Mouse (Mus musculus) spleen, postnatal 36 days (tissue): Measurements from ENCODE around the gene Mmgt2.

Experiments used
- DNase-seq, 2 experiments: peaks; one replicate each; pipeline ENCODE4 v3.0.0; 2022; ENCODE audit warnings: low spot score in 2 of 2, mixed read lengths in 1 of 2

Gene Mmgt2

GRCm38 (mm10) chr11:62648591-62649391, at the start of gene Mmgt2:
Gene Mmgt2 (plus strand): TSS chr11:62648664.
- peak; percentile 91 to 92 for DNase-seq

- peak in 1 of 2 experiments; percentile 33 for DNase-seq
Measured at GRCm38 (mm10) chr11:62601732-62602618, 46.5 kb upstream of the Mmgt2 start.

DNA sequence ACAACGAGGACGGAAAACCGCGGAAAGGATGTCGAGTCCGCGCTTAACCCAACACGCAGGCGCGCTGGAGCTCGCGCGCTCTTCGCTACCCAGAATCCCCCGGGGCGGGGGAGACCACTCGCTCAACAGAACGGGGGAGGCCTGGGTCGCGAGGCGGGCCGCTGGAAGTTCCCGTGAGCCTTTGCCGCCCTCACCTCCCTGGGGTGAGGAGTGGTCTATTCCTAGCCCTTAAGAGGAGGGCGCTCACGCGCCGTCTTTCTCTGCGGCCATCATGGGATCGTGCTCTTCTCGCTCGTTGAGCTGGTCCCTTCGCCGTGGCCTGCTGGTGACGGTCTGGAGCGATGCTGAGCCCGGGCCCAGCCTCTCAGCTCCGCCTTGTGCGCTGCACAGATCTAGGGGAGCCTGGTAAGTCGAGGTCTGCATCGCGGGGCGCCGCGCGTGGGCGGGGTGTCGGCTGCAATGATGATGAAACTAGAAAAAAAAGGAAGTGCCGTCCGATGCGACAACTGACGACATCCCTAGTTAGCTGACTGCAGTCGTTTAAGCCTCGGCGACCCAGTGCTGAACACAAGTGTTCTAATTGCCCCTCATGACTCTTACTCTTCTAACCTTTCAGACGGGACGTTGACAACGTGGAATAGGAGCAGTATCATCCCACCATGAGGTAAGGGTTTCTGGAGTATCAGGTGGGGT, 45.7 kb upstream of the Mmgt2 start:
- peak; percentile 97 to 98 for DNase-seq

DNA sequence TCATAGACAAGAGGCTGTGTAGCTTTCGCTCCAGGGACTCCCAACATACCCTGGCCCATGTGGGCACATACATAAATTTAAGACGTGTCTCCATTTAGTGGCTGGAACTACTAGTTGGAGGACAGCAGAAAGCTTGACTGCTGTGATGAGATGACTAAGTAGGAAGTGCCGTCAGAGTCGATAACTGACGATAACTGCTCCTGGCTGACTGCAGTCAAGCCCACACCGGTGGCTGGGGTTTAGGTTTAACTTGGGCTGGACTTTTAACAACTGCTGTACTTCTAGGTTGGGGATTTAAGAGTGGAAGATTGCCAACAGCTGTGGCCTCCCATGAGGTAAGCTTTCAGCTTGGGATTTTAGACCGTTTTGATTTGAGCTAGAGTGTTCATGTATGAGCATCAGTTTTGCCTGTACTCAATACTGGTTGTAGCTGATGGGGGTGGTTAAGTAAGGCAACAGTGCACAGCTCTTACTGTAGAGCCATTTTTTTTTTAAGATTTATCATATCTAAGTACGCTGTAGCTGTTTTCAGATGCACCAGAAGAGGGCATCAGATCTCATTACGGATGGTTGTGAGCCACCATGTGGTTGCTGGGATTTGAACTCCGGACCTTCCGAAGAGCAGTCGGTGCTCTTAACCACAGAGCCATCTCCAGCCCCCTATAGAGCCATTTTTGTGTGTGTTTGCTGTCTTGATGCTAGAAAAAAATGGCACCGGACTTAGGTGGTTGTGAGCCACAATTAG, 45.0 kb upstream of the Mmgt2 start:
- peak; percentile 13 to 27 for DNase-seq

GRCm38 (mm10) chr11:62604123-62604706, 44.2 kb upstream of the Mmgt2 start:
- DNase-seq, result no peak

DNA sequence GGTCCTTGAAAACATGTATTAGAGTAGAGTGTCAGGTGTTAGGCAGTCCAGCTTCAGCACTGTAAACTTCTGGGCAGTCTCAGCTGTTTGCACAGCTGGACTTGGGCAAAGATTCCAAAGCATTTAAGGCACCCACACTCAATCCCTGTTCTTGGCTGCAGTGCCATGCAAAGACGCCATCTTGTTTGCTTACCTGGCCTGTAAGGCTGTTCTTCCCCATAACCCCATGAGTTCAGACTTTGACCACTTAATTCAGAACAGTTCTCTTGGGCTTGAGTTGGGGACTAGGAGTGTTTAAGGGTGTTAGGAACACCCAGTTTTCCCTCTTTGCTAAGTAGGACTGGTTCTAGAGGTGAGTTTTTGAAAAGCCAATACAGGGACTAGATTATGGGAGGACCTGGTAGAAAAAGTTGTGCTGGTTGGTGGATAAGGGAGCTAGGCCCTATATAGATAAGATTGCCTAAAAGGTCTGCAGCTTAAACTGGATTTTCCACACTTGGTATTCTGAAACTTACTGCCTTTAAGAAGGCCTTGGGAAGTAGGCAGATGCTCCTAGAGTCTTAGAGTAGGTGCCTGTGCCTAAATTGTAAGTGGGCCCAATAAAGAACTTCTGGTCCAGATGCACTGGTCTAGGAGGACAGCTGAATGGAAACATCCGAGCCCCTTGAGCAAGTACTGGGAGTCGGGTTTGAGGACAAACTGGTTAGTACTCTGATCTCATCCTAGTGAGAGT, 43.4 kb upstream of the Mmgt2 start:
- DNase-seq, result no peak

GRCm38 (mm10) chr11:62605619-62606298, 42.7 kb upstream of the Mmgt2 start:
- DNase-seq, result no peak

DNA sequence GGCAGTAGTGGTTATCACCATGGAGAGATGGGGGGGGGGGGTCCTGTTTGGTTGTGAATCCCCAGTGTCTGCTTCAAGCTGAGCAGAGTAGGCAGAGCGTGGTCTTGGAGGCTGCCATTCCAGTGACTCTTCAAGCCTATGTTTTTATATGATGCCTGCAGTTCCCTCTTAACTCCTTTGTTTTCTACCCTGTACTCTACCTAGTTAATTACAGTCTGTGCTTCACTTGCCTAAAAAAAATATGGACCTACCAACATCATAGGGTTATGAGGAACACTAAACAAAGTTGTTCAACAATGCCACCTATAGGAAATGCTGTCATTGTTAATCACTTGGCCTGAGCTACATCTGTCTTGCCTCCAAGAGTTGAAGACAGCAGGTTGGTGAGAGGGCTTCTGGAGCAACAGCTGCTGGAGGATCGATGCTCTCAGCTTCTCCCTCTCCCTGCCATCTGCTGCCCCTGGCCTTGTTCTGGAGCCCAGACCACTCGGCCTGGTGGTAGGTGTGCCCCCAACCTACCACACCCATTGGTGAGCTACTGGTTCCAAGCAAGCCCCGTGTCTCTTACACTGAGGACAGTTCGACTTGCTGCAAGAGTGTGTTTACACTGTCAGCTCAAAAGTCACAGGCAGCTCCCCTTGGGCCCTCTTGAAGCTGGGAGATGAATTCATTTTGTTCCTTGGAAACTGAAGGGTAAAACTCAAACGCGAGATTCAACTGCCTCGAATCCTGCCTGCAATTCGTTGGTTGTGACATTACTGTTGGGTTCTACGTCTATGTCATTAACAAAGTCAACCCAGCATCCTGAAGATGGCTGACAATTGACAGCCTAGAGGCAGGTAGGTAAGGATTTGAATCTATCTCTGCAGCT, 41.9 kb upstream of the Mmgt2 start:
- DNase-seq, result no peak

DNA sequence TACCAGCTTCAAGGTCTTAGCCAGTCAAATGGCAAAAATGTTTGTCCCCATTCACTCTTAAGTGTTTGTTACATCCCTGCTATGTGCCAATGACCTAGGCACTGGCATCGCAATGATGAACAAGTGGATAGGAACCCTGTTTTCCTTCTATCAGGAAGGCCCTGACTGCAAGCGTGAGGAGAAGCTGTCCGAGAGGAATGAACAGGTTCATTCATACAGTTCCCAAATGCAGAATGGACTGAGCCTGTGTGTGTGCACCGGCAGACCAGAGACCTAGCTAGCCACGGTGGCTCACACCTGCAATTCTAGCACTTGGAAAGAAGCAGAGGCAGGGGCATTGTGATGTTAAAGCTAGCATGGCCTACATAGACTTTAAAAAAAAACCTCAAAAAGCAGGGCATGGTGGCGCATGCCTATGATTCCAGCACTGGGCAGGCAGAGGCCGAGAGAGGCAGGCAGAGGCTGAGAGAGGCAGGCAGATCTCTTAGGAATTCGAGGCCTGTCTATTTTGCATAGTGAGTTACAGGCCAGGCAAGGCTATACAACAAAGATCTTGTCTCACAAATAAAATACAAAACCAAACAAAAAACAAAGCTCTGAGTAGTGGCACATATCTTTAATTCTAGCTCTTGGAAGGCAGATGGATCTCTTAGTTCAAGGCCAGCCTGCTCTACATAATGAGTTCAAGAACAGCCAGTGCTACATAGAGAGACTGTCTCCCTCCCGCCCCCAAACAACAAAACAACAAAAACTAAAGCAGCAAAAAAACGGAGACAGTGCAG, 41.1 kb upstream of the Mmgt2 start:
- no peak for DNase-seq

- no peak for DNase-seq
Measured at GRCm38 (mm10) chr11:62607952-62608201, 40.6 kb upstream of the Mmgt2 start.

DNA sequence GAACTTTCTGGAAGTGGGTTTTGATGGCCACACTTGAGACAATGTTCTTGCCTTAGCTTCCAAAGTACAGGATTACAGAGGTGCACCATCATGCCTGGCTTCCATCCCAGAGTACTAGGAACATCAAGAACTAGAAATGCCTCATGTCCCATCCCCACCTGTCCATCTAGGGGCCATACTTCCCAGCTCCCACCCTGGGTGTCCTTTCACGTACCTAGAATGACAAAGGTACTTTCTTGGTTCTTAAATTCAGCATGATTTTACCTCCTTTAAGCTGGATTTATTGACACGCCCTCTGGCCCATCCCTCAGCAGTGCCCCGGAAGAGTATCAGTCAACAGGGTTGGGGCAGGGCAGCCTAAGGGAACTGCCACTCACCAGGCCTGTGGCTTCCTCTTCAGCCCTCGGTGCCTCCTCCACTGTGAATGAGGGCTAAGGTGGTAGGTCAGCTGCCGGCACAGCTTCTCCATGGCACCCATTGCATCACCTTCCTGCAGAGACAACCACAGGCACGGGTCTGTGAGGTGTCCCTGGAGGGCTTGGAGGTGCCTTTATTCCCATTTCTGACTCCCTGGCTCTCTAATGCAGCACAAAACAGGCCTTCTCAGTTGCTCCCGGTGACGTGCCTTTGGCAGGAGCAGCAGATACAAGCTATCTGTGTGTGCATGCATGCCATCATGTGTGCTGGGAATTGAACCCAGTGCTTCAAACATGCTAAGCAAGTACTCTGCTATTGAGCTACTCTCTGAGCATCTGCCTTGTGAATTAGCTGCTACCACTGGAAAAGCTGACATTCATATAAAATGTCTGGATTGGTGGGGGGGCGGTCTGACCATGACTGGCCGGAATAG, 39.4 kb upstream of the Mmgt2 start:
- DNase-seq, result peak; percentile 7 to 21

- no peak for DNase-seq
Measured at GRCm38 (mm10) chr11:62610304-62610703, 38.2 kb upstream of the Mmgt2 start.

DNA sequence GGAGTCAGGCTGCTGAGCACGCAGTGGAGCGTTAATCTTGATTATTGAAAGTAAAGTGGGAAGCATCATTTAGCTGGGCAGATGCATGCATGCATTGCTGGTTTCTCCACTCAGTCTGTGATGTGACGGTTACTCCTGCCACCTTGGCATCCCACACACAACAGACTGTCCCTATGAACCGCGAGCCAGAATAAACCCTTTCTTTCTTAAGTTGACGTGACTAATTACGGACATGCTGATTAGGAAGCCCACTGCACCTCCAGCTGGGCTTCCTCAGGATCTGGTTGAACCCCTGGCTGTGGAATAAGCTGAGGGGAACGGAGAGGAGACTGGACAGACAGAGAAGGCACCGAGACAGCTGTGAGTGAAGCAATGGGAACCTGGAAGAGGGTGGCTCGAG, 35.9 kb upstream of the Mmgt2 start:
- DNase-seq, result no peak

DNA sequence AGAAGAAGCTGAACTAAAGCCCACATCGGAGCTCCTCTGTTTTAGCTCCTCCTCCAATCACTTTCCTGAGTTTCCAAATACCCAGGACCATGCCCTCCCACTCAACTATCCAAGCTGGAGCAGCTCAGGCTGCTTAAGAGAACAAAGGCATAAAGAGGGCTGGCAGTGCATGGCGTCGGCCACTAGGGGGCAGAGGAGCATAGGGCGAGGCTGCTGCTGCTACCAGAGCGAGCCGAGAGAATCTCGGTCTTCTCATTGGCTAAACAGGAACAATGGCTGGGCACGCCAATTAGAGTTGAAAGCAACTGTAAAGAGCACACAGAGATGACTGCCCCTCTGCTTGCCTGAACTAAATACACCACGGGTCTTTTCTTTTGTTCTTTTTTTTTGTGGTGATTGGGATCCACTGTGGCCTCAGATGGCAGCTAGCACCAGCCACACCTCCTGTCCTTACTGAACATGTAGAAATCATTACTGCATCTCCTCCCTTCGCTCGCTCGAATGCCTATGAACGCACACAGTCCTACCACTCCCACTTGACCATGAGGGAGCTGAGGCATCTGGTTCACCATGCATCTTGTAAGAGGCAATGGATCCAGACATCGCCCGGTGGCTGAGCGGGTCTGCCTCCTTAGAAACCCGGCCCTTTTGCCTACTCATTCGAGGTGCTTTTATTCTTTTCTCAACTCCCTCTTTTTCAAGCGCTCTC, 34.7 kb upstream of the Mmgt2 start:
- peak; percentile 79 to 84 for DNase-seq

DNA sequence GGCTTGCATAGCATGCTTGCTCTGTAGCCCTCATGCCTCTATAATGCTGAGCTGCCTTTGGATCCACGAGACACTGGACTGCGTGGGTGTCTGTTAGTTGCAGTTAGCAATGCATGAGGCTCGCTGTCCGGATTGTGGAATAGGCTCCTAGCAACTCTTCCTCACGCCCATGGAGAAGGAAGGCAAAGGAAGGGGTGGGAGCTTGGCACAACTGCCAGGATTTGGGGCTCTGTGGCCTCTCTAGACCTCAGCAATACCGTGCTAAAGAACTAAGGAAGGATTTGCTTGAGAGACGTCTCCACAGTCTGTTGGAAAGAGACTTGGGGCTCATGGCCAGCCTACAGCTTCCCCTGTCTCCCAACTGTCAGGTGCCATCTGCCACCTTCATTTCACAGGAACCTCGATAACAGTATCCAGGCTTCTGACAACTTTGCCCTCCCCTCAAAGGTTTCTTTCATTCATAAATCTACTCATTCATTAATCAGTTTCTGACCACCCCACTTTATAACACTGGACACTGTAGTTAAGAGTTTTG, 33.5 kb upstream of the Mmgt2 start:
- DNase-seq, result no peak

DNA sequence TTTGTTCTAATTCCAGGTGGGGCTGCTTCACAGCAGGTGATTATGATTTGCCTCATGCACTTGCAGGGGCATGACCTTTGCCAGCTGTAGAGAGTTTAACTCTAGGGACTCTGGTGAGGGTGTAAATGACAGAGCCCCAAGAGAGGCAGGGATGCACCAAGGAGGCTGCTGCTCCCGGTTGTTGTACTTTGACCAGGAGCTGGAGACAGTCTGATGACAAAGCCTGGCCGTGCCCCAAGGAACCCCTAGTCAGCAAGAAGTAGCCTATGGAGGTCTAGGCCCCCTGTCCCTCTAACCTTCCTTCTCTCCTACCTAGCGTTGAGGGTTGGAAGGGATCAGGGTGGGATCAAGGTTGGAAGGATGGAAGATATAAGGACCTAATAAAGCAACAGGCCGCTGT, 33.0 kb upstream of the Mmgt2 start:
- no peak for DNase-seq
